Mouse (Mus musculus) 3T3-L1 (cell line): Measurements from ENCODE around the gene Fbn1.

Experiments used
- DNase-seq: peaks from one replicate; pipeline ENCODE4 v3.0.0-alpha.2; 2015; ENCODE audit warnings: low read depth, low spot score

Gene Fbn1

DNA sequence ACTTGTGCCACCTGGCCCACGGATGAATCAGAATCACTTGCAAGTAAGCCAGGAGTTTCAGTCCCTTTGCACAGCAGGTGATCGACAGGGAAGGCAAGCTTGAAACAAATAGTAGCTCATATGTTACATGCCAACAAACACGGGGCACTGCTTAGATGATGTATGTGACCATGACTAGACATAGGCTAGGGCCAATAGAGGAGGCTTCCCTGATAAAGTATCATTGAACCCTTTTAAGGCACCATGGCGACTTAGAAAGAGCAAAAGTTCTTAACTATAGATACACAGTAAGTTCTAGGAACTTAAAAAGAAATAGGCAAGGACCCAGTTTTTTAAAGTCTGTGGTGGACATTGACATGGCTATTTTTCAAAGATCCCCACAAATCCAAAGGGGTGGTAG is at the start of gene Fbn1:
Gene Fbn1, minus strand, starts transcription at position 101 of the 400 bp plus-strand sequence.
- DNase-seq: no peak

DNA sequence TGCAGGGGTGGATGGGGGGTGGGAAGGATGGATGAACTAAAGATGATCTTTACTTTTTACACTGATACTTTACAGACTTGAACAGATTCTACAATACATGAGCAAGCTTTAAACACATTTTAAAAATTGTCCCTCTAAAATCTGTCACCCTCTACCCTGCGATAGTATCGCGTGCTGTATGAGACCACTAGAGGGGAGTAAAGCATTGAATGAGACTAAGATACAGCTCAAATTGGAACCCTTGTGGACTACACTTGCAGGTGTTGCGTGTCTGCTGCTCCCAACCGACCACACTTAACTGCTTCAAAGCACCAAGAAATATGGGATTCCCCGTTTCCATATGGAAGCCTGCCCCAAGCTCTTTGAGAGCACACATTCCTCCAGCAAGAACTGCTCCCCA is 48.0 kb upstream of the Fbn1 start:
- DNase-seq: no peak

DNA sequence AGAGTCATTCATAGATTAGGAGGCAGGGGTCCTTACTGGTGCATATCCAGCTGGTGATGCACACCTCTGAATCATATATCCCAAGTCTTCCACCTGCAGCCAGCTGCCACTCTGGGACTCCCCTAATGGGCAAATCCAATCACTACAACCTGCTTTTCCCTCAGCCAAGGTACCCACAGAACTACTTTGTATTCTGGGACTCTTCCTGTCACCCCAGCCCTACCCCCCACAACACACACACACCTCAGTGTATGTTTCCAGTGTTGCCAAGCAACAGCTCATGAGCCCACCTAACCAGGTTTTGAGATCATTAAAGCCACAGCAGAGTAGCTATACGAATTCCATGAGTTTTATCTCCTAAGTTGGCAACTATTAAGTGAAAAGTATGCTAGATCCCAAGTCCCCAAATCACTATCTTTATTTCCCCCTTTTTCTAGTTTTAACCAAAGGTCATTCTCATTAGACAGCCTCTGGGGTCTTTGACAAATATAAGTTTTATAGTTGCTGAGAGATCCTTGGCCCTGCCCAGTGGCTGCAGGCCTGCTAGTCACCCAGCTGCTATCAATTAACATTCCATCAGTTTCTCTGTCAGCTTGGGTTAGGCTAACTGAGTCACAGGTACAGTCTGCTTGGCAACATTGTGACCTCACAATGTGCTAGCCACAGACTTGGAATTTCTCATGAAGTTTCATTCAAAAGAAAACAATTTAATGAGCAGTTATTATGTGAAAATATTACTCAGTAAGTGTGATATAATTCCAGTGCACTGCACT is 41.2 kb upstream of the Fbn1 start:
- peak; percentile 89 for DNase-seq

DNA sequence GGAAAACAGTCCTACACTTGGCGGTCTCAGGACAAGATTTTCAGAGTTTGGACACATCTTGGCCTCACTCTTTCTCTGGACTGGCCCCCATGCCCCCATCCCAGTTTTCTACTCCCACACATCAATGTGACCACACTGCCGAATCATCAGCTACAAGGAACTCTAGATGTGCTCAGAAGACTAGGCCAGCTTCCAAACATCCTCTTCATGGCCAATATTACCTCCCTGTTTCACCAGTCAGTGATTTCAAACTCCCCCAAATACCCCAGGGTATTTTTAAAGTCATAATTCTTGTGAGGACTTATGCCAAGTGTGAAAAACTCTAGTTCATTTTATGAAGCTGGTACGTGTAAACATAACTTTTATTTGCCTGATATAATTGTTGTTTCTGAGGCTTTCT is 37.2 kb upstream of the Fbn1 start:
- peak; percentile 89 for DNase-seq

DNA sequence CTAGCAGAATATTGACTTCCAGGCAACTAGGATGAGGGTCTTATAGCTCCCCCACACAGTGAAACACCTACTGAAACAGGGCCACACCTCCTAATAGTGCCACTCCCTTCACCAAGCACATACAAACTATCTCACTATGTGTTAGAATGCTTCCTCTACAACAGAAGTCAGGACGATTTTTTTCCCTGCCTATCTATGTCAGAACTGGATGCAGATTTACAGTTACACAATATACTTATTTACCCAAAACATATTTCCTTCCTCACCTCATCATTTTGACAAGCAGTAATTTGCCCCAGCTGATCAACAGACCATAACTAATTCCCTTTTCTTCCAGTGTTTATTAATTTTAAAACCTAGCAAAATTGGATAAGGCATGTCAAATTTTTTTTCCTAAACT is 35.9 kb upstream of the Fbn1 start:
- DNase-seq: peak; percentile 35

DNA sequence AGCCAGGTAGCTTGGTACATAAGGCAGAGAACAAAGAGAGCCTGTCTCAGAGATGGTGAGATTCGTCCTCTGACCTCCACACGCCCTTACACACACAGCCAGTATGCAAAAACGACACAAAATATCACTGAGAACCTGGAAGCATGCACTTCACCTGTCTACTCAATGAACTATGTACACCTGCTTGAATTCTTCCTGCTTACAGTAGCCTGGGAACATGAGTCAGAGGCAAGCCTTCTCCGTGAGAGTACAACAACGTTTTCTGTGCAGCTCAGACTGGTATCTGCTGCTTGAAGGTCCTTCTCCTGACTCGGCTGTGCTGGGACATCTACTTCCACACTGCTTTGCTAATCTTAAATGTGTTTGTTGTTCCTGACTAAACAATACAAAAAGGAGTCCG is 33.7 kb upstream of the Fbn1 start:
- DNase-seq: no peak

DNA sequence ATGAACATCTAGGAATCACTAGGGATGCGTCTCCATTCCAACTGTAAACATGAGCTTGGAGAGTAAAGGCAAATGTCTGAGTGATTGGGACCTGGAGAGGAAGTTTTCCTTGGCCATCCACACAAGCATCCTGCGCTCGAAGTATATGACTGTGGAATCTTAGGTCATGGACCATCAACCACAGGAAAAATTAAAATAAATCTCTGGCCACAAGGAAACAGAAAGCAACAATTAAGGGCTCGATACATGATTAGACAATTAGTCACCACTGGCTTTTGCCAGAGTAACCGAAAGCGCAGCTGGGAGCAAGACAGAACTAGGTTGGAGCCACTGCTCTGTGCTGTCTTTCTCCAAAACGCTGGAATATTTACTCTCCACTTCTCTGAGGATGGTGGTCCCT is 32.8 kb upstream of the Fbn1 start:
- DNase-seq: peak; percentile 81

DNA sequence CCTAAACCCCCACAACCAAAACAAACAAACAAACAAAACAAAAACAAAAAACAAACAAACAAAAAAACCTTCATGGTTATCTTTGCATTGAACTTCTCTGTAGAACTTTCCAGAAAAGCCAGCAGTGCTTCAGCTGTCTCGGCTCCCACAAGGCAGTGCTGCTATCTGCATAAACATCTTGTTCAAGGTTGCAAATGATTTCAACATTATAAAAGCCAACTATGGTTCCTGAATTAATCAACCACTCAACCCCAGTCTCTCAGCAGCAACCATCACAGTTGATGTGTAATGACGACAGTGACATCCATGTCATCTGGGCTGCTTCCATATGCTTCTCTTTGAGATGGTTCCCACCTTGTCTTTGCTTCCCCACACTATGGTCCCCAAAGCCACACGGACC is 31.8 kb upstream of the Fbn1 start:
- no peak for DNase-seq

DNA sequence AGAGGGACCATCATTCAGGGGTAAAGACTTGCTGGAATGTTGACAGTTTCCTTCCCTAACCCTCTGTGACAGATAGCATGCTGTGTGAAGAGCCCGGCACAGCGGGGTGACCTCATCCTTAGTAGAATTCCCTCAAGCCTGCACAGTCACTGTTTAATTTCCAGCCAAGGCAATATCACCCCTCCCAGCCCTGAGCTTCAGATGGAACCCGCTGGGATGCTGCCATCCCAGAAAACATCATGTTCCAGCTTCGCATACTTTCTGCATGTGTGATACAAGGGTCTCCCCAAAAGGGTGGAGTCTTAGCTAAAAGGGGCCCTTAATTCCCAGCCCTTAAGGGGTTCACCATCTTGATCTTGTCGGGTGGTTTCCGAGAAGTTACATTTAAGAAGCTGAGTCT is 22.9 kb upstream of the Fbn1 start:
- DNase-seq: peak; percentile 92

DNA sequence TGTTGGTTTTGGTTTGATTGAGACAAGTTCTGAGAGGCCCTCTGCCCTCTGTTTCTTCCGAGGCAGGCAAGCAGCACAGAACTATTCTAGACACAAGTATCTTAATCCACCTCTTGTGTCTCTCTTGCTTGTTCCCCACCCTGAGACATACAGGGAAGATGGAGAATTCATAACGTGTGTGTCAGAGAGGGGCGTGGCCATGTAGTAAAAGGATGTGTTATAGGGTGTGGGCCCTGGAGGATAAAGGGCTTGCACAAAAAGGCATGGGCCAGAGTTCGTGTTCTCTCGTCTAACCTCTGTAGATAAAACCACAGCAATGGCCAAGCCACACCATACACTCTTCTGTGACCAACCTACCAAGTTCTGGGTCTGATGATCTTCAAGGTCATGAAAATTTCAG is 18.8 kb upstream of the Fbn1 start:
- DNase-seq: peak; percentile 67

DNA sequence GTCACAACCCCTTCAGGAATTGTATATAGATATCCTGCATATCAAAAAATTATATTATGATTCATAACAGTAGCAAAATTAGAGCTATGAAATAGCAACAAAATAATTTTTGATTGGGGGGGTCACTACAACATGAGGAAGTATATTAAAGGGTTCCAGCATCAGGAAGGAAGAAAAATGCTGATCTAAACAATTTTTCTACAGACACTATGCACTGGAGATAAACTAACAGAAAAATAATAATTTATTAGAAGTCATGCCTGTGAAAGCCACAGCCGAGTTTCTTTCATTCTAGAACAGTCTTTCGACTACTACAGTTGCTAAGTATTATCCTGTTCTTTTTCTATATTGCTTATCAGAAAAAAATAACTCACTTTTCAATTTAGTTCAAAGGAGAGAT is 17.7 kb upstream of the Fbn1 start:
- no peak for DNase-seq

DNA sequence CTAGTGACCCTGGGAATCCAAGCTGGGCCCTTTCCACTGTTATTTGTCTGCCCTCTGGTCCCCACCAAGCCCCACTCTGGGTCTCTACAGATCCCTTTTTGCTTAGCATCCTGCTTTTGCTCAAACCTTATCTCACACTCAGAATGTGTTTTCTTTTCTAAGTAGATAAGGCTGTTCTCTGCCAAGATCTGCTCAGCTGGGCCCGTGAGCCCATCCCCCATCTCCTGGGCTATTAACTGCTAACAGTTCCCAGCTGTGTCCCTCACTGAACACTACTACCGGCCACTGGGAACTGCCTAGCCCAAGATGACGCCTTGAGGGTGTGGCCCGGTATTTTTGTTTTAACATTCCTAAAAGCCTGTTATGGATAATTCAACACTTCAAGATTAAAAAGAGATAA is 8.8 kb upstream of the Fbn1 start:
- peak; percentile 23 for DNase-seq

DNA sequence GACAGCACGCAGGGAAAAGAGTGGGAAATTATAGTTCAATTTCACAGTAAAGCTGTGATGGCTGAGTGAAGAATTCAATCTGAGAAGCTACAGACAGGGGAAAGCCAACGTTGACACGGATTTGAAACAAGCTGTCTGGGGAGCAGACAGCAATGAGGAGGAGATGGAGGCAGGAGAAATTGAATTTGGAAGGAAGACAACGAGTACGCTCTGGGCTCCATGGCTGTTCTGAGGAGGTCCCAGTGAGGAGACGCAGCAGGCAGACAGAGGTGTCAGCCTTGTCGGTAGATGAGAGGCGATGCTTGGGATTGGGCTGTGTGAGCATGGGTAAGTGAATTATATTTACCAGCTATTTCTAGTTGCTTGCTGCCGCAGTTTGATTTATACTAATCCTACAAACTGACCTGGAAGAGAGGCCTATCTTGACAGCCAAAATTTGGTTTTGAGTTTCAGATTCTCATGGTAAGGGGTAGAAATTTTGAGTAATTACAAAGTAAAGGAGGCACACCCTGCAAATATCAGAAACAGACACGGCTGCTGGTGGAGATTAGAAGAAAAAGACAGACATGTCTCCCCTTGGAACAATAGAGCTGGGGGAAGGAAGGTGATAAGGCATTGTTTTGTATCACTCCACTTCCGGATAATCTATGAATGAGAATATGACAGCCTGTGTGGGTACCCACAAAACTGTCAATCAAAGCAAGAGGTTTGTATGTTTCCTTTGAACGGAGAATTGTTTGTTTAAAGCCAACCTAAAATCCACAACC is 7.7 kb upstream of the Fbn1 start:
- DNase-seq: no peak

DNA sequence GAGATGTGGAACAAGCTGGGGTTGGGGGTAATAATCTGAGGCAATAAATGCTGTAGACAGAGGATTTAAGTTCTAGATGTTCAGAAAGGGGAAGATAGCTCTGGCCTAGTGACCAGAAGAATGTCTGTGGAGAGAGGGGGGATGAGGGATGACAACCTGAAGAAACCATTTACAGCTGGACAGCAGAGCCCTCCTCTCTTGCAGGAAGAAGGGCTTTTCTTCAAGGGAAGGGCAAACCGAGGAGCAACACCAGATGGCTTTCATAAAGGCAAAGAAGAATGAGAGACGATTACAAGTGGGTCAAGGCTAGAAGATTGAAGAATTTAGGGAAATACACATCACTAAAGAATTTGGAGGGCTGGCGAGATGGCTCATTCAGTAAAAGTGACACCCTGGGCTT is 6.6 kb upstream of the Fbn1 start:
- peak; percentile 15 for DNase-seq

DNA sequence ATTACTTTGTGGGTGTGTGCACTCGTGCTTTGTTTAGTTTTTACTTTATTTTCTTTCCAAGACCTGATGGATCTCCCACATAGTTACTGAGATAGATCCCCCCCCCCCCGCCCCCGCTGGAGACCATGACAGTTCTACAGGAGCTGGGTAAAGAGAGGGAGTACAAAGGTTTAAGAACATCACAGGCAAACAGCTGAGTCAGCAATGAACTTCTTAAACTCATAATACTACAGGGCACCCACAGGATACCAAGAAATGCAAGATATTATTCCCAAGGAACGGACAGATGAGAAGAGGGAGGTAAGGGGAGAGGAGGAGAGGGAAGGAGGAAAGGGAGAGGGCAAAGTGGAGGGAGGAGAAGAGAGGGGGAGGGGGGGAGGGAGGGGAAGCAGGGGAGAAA is 4.8 kb upstream of the Fbn1 start:
- DNase-seq: no peak

DNA sequence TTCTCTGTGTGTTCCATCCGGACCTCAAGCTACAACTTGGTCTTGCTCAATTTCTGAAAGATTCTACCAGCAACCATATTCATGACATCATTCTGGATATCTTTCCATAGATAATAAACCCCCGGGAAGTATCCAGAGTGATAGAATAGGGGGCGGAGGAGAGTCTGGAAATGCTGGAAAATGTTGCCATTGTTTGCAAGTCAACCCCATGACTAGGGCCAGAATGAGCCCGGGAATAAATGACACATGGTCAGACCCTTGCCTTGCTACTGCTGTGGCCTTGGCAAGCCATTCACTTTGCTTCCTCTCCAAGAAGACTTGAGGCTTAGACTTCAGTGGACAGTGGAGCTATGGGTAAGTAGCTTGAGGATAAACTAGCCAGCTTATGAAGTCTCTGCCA is 4.1 kb upstream of the Fbn1 start:
- DNase-seq: no peak

DNA sequence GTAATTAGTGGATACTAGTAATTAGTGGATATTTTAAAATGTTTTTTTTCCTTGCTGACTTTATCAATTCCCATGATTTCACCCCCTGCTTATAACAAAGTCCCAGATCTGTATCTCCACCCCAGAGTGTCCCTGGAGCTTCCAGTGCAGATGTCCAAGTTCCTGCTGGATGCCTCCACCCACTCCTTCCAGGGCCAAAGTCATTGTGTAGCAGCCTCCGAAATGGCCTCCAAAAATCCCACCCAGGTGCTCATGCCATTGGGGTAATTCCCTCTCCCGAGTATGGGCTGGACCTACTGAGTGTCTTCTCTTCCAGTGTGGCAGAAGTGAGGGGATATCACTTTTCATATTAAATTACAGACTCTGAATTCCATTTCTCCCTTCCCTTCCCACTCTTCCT is 3.0 kb upstream of the Fbn1 start:
- DNase-seq: no peak

DNA sequence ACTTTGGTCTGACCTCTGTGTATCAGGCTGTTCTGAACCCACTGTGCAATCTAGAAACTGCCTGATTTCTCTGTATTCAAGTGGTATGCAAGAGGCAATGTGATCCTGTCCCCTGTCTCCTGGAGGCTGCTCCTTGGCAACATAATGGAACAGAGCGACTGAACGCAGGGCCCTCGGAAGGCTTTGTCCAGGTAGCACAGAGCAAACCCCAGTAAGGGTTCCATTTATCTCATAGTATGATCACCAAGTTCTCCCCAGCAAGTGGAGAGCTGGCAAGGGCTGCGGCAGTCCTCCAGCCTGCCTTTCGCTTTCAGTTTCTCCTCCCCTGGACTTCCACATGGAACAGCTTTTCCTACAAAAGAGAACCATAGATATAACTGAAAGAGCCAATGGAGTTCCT is 588 bp upstream of the Fbn1 start:
- DNase-seq: no peak

DNA sequence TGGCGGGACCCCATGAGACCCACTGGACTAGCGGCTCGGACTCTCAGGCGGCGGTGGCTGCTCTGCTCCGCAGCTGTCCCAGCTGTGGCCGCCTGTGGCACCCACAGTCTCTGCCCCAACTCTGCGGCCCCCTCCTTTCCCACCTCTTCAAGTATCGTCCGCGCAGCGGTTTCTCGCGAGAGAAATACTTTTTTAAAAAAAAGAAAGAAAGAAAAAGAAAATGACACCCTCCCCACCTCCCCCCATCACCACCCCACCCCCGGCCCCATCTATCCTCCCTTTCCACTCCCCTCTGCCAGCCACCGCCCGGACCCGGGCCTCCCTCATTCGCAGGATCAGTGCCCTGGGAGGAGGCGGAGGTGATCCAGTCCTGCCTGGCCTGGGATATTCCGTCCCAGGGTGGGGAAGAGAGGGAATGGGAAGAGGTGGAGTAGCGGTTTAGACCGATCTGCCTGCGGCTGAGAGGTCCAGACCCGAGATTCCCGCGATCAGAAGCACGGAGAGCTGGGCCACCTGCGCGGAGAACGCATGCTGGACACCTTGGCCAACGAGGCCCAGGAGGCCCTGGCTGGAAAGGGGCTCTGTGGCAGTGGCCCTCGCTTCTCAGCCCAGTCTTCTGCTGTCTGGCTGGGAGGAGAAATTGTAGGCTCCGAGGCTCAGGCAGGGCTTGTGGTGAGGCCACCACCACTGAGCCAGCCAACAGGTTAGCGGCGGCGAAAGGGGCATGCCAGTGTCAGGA is 1.3 kb downstream of the Fbn1 start:
- DNase-seq: no peak

DNA sequence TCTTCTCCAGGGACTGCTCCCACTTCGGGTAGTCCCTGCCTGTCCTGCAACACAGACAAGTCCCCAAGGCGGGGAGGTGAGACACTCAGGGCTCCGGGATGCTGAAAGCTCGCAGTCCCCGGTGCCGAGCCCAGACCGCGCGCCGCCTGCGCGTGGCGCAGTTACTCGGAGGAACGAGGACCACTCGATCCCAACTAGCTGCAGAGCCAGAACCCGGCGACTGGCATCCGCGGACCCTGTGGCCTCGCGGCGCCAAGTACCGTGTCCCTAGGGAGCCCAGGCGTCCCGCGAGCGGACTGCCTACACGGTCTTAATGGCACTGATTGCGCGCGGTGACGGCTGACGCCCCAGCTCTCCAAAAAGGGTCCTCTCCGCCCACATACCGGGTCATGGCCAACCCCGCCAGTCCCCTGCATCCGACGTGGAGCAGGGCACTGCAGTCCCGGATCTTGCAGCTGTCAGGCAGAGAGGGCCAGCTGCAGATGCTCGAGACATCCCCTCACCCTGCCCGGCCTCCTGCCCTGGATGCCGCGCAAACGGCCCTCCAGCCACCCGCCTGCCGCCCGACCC is 2.0 kb downstream of the Fbn1 start:
- DNase-seq: peak; percentile 57

DNA sequence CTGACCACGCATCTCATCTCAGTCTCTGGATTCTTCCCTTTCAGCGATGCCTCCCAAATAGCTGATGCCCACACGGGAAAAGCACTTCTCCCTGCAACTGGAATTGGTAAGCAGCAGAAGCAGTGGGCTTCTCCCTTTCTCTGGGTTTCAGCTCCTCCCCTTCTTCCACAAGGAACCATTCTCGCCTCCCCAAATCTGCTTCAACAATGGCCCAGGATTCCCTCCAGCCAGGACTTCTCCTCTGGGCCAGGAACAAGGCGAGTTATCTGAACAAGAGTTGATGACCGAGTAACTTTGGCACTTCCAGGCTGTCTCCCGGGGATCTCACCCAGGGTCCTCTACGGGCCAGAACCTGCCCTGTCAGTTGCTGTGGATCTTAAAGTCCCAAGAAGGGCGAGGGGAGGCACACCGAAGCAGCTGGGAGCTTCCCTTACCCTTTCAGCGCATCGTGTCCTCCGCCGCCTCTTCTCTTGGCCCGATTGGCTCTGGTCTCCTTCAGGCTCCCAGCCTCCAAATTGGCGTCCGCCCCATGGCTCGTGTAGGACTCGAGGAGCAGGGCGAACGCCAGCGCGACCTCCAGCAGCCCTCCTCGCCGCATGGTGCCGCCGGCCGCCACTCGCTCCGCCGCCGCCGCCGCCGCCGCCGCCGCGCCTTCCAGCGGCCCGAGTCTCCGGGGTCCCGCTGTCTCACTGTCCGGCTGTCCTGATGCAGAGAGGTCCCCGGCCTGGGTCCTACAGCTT is 2.6 kb downstream of the Fbn1 start, which contains the start of gene Gm9913:
Gene Gm9913, plus strand, starts transcription at position 84 of the 740 bp plus-strand sequence.
- peak; percentile 74 for DNase-seq
